Mouse (Mus musculus): Measurements from ENCODE around the gene Fam107a. TPM values are rescaled to one million over a fixed set of nuclear protein-coding genes. Genes with fewer than 3 reads are reported as not detected.
A peak's percentile ranks its signal among the peaks of the same experiment; 100 is the strongest.

The Fam107a gene
- total and polyA plus RNA-seq, 3 experiments, result 1.1 to 5.2 (median 4.3) TPM

GRCm38 (mm10) chr14:8256881-8257280 is 60.9 kb downstream of the Fam107a start:
- DNase-seq, result no peak

- DNase-seq, result no peak
Measured at GRCm38 (mm10) chr14:8256072-8256471, 61.8 kb downstream of the Fam107a start.

- DNase-seq, result peak; percentile 56
Measured at GRCm38 (mm10) chr14:8255076-8255729, 62.6 kb downstream of the Fam107a start.

- DNase-seq, result no peak
Measured at GRCm38 (mm10) chr14:8251330-8251885, 66.4 kb downstream of the Fam107a start.

GRCm38 (mm10) chr14:8250141-8250871 is 67.5 kb downstream of the Fam107a start:
- no peak for DNase-seq

- DNase-seq, result no peak
Measured at GRCm38 (mm10) chr14:8249206-8249605, 68.6 kb downstream of the Fam107a start.

DNA sequence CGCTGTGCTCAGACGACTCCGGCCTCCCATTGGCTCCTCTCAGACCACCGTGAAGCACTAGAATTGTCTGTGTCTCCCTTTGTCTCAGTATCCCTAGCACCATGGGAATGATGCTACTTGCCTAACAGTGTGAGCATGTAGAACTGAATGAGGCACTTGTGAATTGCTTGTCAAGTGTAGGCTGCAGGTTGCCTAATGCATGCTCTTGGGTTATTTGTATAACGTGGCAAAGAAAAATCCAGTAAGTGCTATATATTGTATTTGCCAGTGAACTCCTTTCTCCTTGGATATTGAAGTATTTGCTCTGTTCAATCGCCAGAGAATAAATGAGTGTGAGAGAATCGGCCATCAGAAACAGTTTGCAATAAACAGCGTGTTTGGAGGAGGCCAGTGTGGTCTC is 70.9 kb downstream of the Fam107a start:
- DNase-seq, result no peak

Other genes with a start within 250 kb of the Fam107a start
- 10 to 100 TPM; 38.8 to 39.0 TPM for gene Rpp14, start 237.7 kb downstream of the Fam107a start, total RNA-seq (2021)
- gene Rpp14, start 237.7 kb downstream of the Fam107a start, polyA plus RNA-seq (2012; rRNA removed), result 4.3 and 6.4 TPM in 2 replicates
- 10 to 100 TPM; 57.1 to 96.0 TPM for gene Pxk, start 219.8 kb downstream of the Fam107a start, total RNA-seq (2021)
- gene Pxk, start 219.8 kb downstream of the Fam107a start, polyA plus RNA-seq (2012; rRNA removed), result 29.4 and 34.6 TPM in 2 replicates
- gene Pdhb, start 145.0 kb downstream of the Fam107a start, total RNA-seq (2021), result 100 to 1,000 TPM; 325 to 340 TPM
- gene Pdhb, start 145.0 kb downstream of the Fam107a start, polyA plus RNA-seq (2012; rRNA removed), result 44.5 and 51.2 TPM in 2 replicates
- 10 to 100 TPM; 14.3 to 16.3 TPM for gene Kctd6, start 103.9 kb downstream of the Fam107a start, total RNA-seq (2021)
- 3.6 and 4.0 TPM in 2 replicates for gene Kctd6, start 103.9 kb downstream of the Fam107a start, polyA plus RNA-seq (2012; rRNA removed)
- under 1 TPM in 1 of 2 experiments, not detected in 1; 0.78 TPM for gene Acox2, start 58.7 kb downstream of the Fam107a start, total RNA-seq (2021)
- gene Acox2, start 58.7 kb downstream of the Fam107a start, polyA plus RNA-seq (2012; rRNA removed), result 0.46 and 1.9 TPM in 2 replicates
- not detected for gene Oit1, start 60.7 kb upstream of the Fam107a start, total RNA-seq (2021)
- 0.08 TPM in 1 of 2 replicates, not detected in the other for gene Oit1, start 60.7 kb upstream of the Fam107a start, polyA plus RNA-seq (2012; rRNA removed)